Mouse (Mus musculus): ENCODE data around the gene Tas2r130. TPM values are rescaled to one million over a fixed set of nuclear protein-coding genes. Genes with fewer than 3 reads are reported as not detected.
"Not testable (repeated sequence)": the region's sequence is repeated elsewhere in the genome, so short reads cannot be mapped to it uniquely, and the experiment has no call there.

The Tas2r130 gene
- not detected in 2 replicates for polyA plus RNA-seq (2012; ENCODE audit: insufficient read depth, insufficient read length, missing spikeins)

GRCm38 (mm10) chr6:131630812-131631211, at the start of gene Tas2r130:
Tas2r130 (minus strand) TSS chr6:131630912.
- no peaks in the 10 kb centered on the region for H3K4me1 ChIP-seq (ENCODE audit: control insufficient read depth, insufficient read depth, low read length)
- no peak within 1 kb of the TSS for H3K4me3 ChIP-seq (ENCODE audit: insufficient read depth, low read length)
- TF ChIP-seq POLR2A (IDR thresholded peaks at IDR 0.05; ENCODE audit: borderline replicate concordance, low read depth, low read length): no peak
- no peak for TF ChIP-seq CTCF (IDR thresholded peaks at IDR 0.05; ENCODE audit: low read depth, low read length)
- no peak within 1 kb of the TSS for H3K27ac ChIP-seq (ENCODE audit: insufficient read depth, low read depth, low read length)

- Histone ChIP-seq H3K4me1 (ENCODE audit: control insufficient read depth, insufficient read depth, low read length) (no peaks in the 10 kb centered on the region), H3K4me3 (ENCODE audit: insufficient read depth, low read length) (no peak within 1 kb of the TSS), H3K27ac (ENCODE audit: insufficient read depth, low read depth, low read length) (no peak within 1 kb of the TSS)
- TF ChIP-seq CTCF (IDR thresholded peaks at IDR 0.05; ENCODE audit: low read depth, low read length) (no peak), POLR2A (IDR thresholded peaks at IDR 0.05; ENCODE audit: borderline replicate concordance, low read depth, low read length) (no peak)
Measured at GRCm38 (mm10) chr6:131678786-131679185, 48.1 kb upstream of the Tas2r130 start, which contains the start of gene Tas2r106. Tas2r106 (minus strand) TSS chr6:131678886.

- no peak within 1 kb of the TSS for H3K4me3 ChIP-seq (ENCODE audit: insufficient read depth, low read length)
- TF ChIP-seq CTCF (IDR thresholded peaks at IDR 0.05; ENCODE audit: low read depth, low read length) (no peak), POLR2A (IDR thresholded peaks at IDR 0.05; ENCODE audit: borderline replicate concordance, low read depth, low read length) (no peak)
- no peaks in the 10 kb centered on the region for H3K4me1 ChIP-seq (ENCODE audit: control insufficient read depth, insufficient read depth, low read length)
- H3K27ac ChIP-seq (ENCODE audit: insufficient read depth, low read depth, low read length): no peak within 1 kb of the TSS
Measured at GRCm38 (mm10) chr6:131660049-131660448, 29.3 kb upstream of the Tas2r130 start, which contains the start of gene Tas2r107. Tas2r107 (minus strand) TSS chr6:131660149.

GRCm38 (mm10) chr6:131609956-131610355, 20.8 kb downstream of the Tas2r130 start:
- H3K4me1 ChIP-seq (ENCODE audit: control insufficient read depth, insufficient read depth, low read length); H3K4me3 ChIP-seq (ENCODE audit: insufficient read depth, low read length); H3K27ac ChIP-seq (ENCODE audit: insufficient read depth, low read depth, low read length): not testable (repeated sequence)

GRCm38 (mm10) chr6:131604821-131605220, 25.9 kb downstream of the Tas2r130 start:
- H3K4me1 ChIP-seq (ENCODE audit: control insufficient read depth, insufficient read depth, low read length): no peaks in the 10 kb centered on the region
- H3K4me3 ChIP-seq (ENCODE audit: insufficient read depth, low read length): no peak overlapping the region
- no peak for TF ChIP-seq CTCF (IDR thresholded peaks at IDR 0.05; ENCODE audit: low read depth, low read length)
- H3K27ac ChIP-seq (ENCODE audit: insufficient read depth, low read depth, low read length): no peak overlapping the region

Other genes with a start within 250 kb of the Tas2r130 start
- 46.1 and 59.4 TPM in 2 replicates for gene Ybx3, start 242.4 kb downstream of the Tas2r130 start, polyA plus RNA-seq (2012; ENCODE audit: insufficient read depth, insufficient read length, missing spikeins)
- not detected in 2 replicates for gene 5430401F13Rik, start 144.5 kb downstream of the Tas2r130 start, polyA plus RNA-seq (2012; ENCODE audit: insufficient read depth, insufficient read length, missing spikeins)
- not detected in 2 replicates for gene Gm6619, start 144.5 kb downstream of the Tas2r130 start, polyA plus RNA-seq (2012; ENCODE audit: insufficient read depth, insufficient read length, missing spikeins)
- gene Tas2r107, start 29.2 kb upstream of the Tas2r130 start, polyA plus RNA-seq (2012; ENCODE audit: insufficient read depth, insufficient read length, missing spikeins): not detected in 2 replicates
- not detected in 2 replicates for gene Tas2r106, start 48.0 kb upstream of the Tas2r130 start, polyA plus RNA-seq (2012; ENCODE audit: insufficient read depth, insufficient read length, missing spikeins)
- gene Tas2r104, start 54.8 kb upstream of the Tas2r130 start, polyA plus RNA-seq (2012; ENCODE audit: insufficient read depth, insufficient read length, missing spikeins): not detected in 2 replicates
- not detected in 2 replicates for gene Tas2r105, start 56.6 kb upstream of the Tas2r130 start, polyA plus RNA-seq (2012; ENCODE audit: insufficient read depth, insufficient read length, missing spikeins)
- gene Tas2r114, start 59.2 kb upstream of the Tas2r130 start, polyA plus RNA-seq (2012; ENCODE audit: insufficient read depth, insufficient read length, missing spikeins): not detected in 2 replicates

Measured in bone marrow macrophage, adult 2 months (primary cell).